Mouse (Mus musculus): Measurements from ENCODE around the gene Kcnc1.

Kcnc1 gene

GRCm38 (mm10) chr7:46396231-46396927 lies at the start of gene Kcnc1:
Gene Kcnc1, plus strand, starts transcription at chr7:46396497.
- peak; percentile 64 for DNase-seq (ENCODE audit: low spot score)

GRCm38 (mm10) chr7:46347692-46348091 lies 48.6 kb upstream of the Kcnc1 start:
- DNase-seq (ENCODE audit: low spot score) = no peak

GRCm38 (mm10) chr7:46348813-46349212 lies 47.5 kb upstream of the Kcnc1 start:
- DNase-seq (ENCODE audit: low spot score) = no peak

- no peak for DNase-seq (ENCODE audit: low spot score)
Measured at GRCm38 (mm10) chr7:46350119-46350702, 46.1 kb upstream of the Kcnc1 start.

GRCm38 (mm10) chr7:46352748-46353147 lies 43.5 kb upstream of the Kcnc1 start:
- no peak for DNase-seq (ENCODE audit: low spot score)

GRCm38 (mm10) chr7:46353216-46353615 lies 43.1 kb upstream of the Kcnc1 start:
- no peak for DNase-seq (ENCODE audit: low spot score)

GRCm38 (mm10) chr7:46353875-46354274 lies 42.4 kb upstream of the Kcnc1 start:
- no peak for DNase-seq (ENCODE audit: low spot score)

- DNase-seq (ENCODE audit: low spot score) = no peak
Measured at GRCm38 (mm10) chr7:46361776-46362175, 34.5 kb upstream of the Kcnc1 start.

GRCm38 (mm10) chr7:46364154-46364553 lies 32.1 kb upstream of the Kcnc1 start:
- peak; percentile 44 for DNase-seq (ENCODE audit: low spot score)

- DNase-seq (ENCODE audit: low spot score) = no peak
Measured at GRCm38 (mm10) chr7:46365810-46366209, 30.5 kb upstream of the Kcnc1 start.

GRCm38 (mm10) chr7:46371104-46371503 lies 25.2 kb upstream of the Kcnc1 start:
- no peak for DNase-seq (ENCODE audit: low spot score)

GRCm38 (mm10) chr7:46376172-46377007 lies 19.9 kb upstream of the Kcnc1 start, which contains the start of gene Myod1:
Gene Myod1, plus strand, starts transcription at chr7:46376474.
- DNase-seq (ENCODE audit: low spot score) = no peak

GRCm38 (mm10) chr7:46377008-46377346 lies 19.3 kb upstream of the Kcnc1 start:
- DNase-seq (ENCODE audit: low spot score) = no peak

- no peak for DNase-seq (ENCODE audit: low spot score)
Measured at GRCm38 (mm10) chr7:46378123-46378522, 18.2 kb upstream of the Kcnc1 start.

- peak; percentile 73 for DNase-seq (ENCODE audit: low spot score)
Measured at GRCm38 (mm10) chr7:46378983-46379382, 17.3 kb upstream of the Kcnc1 start.

GRCm38 (mm10) chr7:46380625-46381024 lies 15.7 kb upstream of the Kcnc1 start:
- no peak for DNase-seq (ENCODE audit: low spot score)

- no peak for DNase-seq (ENCODE audit: low spot score)
Measured at GRCm38 (mm10) chr7:46387430-46387829, 8.9 kb upstream of the Kcnc1 start.

GRCm38 (mm10) chr7:46389456-46390085 lies 6.7 kb upstream of the Kcnc1 start:
- DNase-seq (ENCODE audit: low spot score) = no peak

- DNase-seq (ENCODE audit: low spot score) = no peak
Measured at GRCm38 (mm10) chr7:46390226-46390625, 6.1 kb upstream of the Kcnc1 start.

- no peak for DNase-seq (ENCODE audit: low spot score)
Measured at GRCm38 (mm10) chr7:46391701-46392100, 4.6 kb upstream of the Kcnc1 start.

GRCm38 (mm10) chr7:46393116-46393515 lies 3.2 kb upstream of the Kcnc1 start:
- peak; percentile 82 for DNase-seq (ENCODE audit: low spot score)

GRCm38 (mm10) chr7:46393718-46394511 lies 2.4 kb upstream of the Kcnc1 start:
- DNase-seq (ENCODE audit: low spot score) = no peak
